Mouse (Mus musculus) R1 (cell line): Measurements from ENCODE around the gene Clic1.
"Not testable (repeated sequence)": the region's sequence is repeated elsewhere in the genome, so short reads cannot be mapped to it uniquely, and the experiment has no call there.

Source experiments
- DNase-seq: peaks from one replicate; pipeline ENCODE4 v3.0.0-alpha.2; 2018; ENCODE audit warnings: low read depth, low spot score

Clic1 gene

GRCm38 (mm10) chr17:35049561-35050016 is at the start of gene Clic1:
TSS of gene Clic1 (plus strand) at chr17:35049966.
- peak; percentile 41 for DNase-seq

- peak; percentile 94 for DNase-seq
Measured at GRCm38 (mm10) chr17:35000717-35001451, 48.9 kb upstream of the Clic1 start, which contains the start of gene Vars. TSS of gene Vars (plus strand) at chr17:35000987.

- DNase-seq, result peak; percentile 45
Measured at GRCm38 (mm10) chr17:35001452-35002152, 48.2 kb upstream of the Clic1 start.

- DNase-seq, result no peak
Measured at GRCm38 (mm10) chr17:35002153-35002865, 47.5 kb upstream of the Clic1 start.

DNA sequence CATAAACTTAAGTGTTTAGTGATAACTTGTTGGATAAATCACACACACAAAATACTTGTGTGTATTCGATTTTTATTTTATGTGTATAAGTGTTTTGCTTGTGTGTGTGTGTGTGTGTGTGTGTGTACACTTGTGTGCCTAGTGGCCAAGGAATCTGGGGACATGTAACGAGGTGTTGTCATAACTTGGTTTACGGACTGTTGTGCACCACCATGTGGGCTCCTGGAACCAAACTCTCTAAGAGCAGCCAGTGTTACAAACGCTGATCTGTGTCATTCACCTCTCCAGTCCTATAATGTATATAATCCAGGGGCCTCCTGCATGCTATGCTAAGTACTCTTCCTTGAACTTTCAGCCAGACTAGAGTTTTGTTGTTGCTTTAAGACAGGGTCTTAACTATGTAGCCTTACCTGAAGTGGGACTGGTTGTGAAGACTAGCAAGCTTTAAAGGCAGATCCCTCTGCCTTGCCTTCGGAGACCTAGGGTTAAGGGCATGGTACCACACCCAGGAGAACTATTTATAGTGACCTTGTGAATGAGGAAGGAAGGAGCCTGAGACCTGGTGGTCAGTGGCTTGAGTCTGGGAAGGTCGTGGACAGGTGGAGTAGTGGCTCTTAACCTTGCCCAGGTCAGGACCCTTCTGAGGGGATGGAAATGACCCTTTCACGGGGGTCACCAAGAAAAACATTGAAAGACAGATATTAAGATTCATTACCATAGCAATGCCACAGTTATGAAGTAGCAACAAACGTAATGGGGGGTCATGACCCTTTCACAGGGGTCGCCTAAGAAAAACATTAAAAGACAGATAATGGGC is 46.5 kb upstream of the Clic1 start:
- peak; percentile 51 for DNase-seq

GRCm38 (mm10) chr17:35004075-35004717 is 45.6 kb upstream of the Clic1 start:
- no peak for DNase-seq

- no peak for DNase-seq
Measured at GRCm38 (mm10) chr17:35005158-35005557, 44.6 kb upstream of the Clic1 start.

DNA sequence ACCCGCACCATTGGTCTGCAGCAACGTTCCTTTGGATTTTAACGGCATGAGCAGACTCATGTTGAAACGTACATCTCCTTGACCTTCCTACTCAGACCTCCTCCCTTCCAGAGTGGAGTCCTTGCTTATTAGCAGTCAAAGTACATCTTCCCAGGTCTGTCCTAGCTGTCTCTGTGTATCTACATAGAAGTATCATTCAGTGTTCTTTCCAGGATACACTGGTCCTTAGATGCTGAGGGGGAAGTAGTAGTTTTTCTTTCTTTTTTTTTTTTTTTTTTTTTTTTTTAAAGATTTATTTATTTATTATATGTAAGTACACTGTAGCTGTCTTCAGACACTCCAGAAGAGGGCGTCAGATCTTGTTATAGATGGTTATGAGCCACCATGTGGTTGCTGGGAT is 43.9 kb upstream of the Clic1 start:
- DNase-seq, result not testable (repeated sequence)

GRCm38 (mm10) chr17:35007387-35007991 is 42.3 kb upstream of the Clic1 start:
- no peak for DNase-seq

GRCm38 (mm10) chr17:35009586-35009985 is 40.2 kb upstream of the Clic1 start:
- DNase-seq, result no peak

DNA sequence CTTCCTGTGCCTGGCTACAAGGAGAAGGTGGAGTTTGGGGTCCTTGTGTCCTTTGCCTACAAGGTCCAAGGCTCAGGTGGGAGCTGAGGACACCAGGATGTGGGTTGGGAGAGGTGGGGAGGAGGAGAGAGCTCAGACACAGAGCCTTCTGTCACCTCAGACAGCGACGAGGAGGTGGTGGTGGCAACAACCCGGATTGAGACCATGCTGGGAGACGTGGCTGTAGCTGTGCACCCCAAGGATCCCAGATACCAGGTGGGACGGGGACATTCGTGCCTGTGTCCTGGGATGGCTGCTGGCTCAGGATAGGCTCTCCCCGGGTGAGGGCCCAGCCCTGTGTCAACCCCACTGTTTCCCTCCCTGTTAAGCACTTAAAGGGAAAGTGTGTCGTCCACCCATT is 38.3 kb upstream of the Clic1 start:
- DNase-seq, result no peak

GRCm38 (mm10) chr17:35012430-35012829 is 37.3 kb upstream of the Clic1 start:
- no peak for DNase-seq

- DNase-seq, result no peak
Measured at GRCm38 (mm10) chr17:35013221-35013620, 36.5 kb upstream of the Clic1 start.

- DNase-seq, result no peak
Measured at GRCm38 (mm10) chr17:35015296-35015695, 34.5 kb upstream of the Clic1 start.

DNA sequence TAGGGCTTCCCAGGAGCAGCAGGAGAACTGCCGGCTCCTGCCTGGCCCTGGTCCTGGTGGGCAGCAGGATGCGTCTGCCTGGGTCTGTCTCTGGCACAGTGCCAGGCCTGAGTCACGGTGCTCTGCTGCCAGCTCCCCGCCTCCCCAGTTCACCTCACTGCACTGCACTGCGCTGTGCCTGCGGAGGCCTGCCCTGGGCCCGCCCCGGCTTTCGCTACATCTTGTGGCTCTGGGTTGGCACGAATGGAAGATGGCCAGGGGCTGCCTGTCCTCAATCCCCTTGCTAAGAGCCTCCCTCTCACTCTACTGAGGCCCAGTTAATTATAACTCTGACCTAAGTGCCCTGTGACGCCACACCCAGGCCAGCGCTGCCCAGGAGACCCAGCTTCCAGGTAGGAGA is 33.4 kb upstream of the Clic1 start, which contains the start of gene Vwa7:
Gene Vwa7 (plus strand): TSS at position 204 of the 400 bp plus-strand sequence.
- DNase-seq, result no peak

GRCm38 (mm10) chr17:35016791-35017705 is 32.7 kb upstream of the Clic1 start:
- DNase-seq, result no peak

DNA sequence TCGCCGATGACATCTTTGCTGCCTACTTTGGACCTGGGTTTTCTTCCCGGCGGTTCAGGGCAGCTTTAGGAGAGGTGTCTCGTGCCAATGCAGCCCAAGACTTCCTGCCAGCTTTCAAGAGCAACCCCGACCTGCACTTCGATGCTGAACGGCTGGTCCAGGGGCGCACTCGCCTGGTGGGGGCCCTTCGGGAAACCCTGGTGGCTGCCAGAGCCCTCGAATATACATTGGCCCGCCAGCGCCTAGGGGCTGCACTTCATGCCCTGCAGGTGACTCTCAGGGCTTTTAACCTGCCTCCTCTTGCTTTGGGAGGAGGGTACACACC is 32.1 kb upstream of the Clic1 start:
- DNase-seq, result no peak

DNA sequence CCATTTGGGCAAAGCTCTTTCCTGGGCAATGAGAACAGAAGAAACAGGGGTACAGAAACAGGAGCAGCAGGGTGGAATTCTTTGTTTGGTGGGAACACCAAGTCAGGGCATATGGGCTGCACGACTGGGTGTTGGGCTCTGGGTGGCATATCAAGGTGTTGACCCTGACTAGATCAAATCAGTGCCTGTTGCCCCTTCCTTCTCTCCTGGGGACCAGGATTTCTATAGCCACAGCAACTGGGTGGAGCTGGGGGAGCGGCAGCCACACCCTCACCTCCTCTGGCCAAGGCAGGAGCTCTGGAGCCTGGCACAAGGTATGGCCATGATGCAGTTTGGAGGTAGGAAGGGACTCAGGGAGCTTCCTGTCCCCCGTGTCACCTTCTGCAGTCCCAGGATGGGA is 31.6 kb upstream of the Clic1 start:
- no peak for DNase-seq

DNA sequence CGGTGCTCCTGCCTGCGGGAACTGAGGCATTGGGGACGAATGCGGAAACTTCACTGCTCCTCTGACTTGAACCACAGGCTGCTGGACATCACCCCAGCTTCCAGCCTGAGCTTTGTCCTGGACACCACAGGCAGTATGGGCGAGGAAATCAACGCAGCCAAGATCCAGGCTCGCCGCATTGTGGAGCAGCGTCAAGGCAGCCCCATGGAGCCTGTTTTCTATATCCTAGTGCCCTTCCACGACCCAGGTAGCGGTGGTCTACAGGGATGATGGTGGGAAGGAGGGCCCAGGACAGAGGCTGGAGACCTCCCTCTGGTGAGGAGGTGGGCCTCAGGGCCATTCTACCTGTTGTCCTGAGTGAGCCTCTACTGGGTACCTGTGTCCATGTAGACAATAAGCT is 29.9 kb upstream of the Clic1 start:
- DNase-seq, result no peak

DNA sequence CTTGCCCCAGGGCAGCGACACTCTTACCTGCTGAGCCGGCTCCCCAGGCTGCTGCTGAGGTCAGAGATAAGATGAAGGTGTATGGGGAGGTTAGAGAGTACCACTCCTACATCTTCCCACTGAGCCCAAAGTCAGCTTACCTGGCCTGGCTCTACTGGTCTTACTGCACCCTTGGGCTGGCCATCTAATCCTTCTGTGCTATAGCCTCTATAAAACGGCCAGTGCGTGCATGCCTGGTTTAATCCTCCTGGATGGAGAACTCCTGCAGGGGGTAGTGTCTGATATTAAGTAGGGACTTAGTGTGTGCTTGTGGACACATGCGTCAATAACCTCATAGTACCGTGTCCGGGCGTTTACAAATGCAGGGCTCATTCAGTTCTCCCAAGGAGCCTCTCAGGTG is 29.2 kb upstream of the Clic1 start:
- no peak for DNase-seq
